Mouse (Mus musculus): Measurements from ENCODE around the gene Mical2.

DNA sequence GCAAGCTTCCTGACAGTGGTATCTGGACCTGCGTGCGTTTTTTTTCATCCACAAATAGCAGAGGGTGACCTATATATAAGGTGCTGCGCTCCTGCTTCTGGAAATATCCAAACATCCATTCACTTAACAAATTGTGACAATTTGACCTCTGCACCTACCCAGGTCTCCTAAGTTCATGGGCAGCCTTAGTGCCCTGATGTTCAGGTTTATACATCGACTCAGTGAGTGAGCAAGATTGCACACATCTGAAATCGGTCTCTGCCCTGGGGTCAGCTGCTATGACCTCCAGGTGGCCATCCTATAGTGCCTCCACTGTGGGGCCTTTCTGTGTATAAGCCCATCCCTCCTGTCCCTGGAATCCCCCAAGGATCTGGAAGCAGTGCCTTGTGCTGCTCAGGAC is 32.9 kb upstream of the Mical2 start:
- TF ChIP-seq CTCF (IDR thresholded peaks at IDR 0.05; ENCODE audit: low read depth) (no peak), EP300 (IDR thresholded peaks at IDR 0.05; ENCODE audit: low read depth) (no peak)

Measured in liver, postnatal 0 days (tissue).